Mouse (Mus musculus) C2C12 (cell line): ENCODE data around the gene Mepce. TPM values are rescaled to one million over a fixed set of nuclear protein-coding genes. Genes with fewer than 3 reads are reported as not detected.

Source experiments
- H3K27me3 ChIP-seq: one replicate; pipeline ENCODE4 v1.6.1; 2011; ENCODE audit not compliant: control insufficient read depth, insufficient read depth, insufficient read length
- H3K36me3 ChIP-seq: one replicate; pipeline ENCODE4 v1.6.1; 2011; ENCODE audit not compliant: control insufficient read depth, insufficient read depth
- H3K4me3 ChIP-seq: one replicate; pipeline ENCODE4 v1.5.1; 2011; ENCODE audit warnings: mild to moderate bottlenecking, control low read depth; ENCODE audit not compliant: poor library complexity, insufficient read depth, severe bottlenecking
- H3K79me2 ChIP-seq: one replicate; pipeline ENCODE4 v1.6.1; 2011; ENCODE audit not compliant: control insufficient read depth, insufficient read depth
- H3K79me3 ChIP-seq: one replicate; pipeline ENCODE4 v1.6.1; 2011; ENCODE audit warnings: low read depth, control low read depth
- H3ac ChIP-seq: one replicate; pipeline ENCODE3; 2011; ENCODE audit warnings: low read depth; ENCODE audit not compliant: control insufficient read depth, insufficient read length
- CEBPB ChIP-seq: IDR thresholded peaks from one replicate; pipeline ENCODE4 v1.6.1; 2011; ENCODE audit warnings: low read depth, mild to moderate bottlenecking, control low read depth, moderate library complexity
- CTCF ChIP-seq: IDR thresholded peaks from one replicate; pipeline ENCODE4 v1.5.1; 2011; ENCODE audit not compliant: control insufficient read depth, insufficient read depth, insufficient read length
- FOSL1 ChIP-seq: IDR thresholded peaks from one replicate; pipeline ENCODE4 v1.8.0; 2011; ENCODE audit warnings: mild to moderate bottlenecking, low read length; ENCODE audit not compliant: poor library complexity, insufficient read depth, severe bottlenecking
- MAX ChIP-seq: IDR thresholded peaks from one replicate; pipeline ENCODE4 v1.6.1; 2011; ENCODE audit warnings: mild to moderate bottlenecking, control low read depth
- MYOD1 ChIP-seq: IDR thresholded peaks from one replicate; pipeline ENCODE4 v1.6.1; 2011; ENCODE audit warnings: low read depth; ENCODE audit not compliant: control insufficient read depth, insufficient read length
- MYOG ChIP-seq: IDR thresholded peaks from one replicate; pipeline ENCODE4 v1.6.1; 2011; ENCODE audit not compliant: control insufficient read depth, insufficient read length; ENCODE audit errors: extremely low read depth
- USF1 ChIP-seq: IDR thresholded peaks from one replicate; pipeline ENCODE4 v1.6.1; 2011; ENCODE audit warnings: low read depth, mild to moderate bottlenecking, control low read depth, moderate library complexity
- polyA plus RNA-seq: library from polyadenylated mRNA; unstranded; fragments of >200 nt; fragmentation: generic; extraction: Trizol; gene quantifications from one replicate; pipeline ENCODE4 v1.2.1, GENCODE M21; 2012; ENCODE audit warnings: missing spikeins

Mepce gene
- polyA plus RNA-seq, 1 experiment = 44.6 TPM

DNA sequence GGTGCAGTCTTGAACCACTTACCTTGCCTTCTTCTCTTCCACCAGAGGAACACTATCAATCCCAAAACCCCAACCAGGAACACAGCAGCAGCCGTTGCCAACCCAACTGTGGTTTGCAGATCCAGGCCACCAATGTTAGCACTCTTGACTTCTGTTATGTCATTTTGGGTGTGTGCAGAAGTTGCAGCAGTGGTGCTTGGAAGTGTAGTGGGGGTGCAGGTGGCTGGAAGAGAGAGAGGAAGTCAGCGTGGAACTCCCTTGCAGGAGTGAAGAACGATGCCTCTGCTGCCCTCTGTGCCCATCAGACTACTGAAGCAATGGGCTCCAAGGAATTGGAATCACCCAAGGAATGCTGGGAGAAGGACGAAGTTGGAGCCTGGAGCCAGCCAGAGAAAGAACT lies 43.7 kb upstream of the Mepce start:
- Histone ChIP-seq H3K79me2 (no peaks in the 10 kb centered on the region), H3ac (no peak overlapping the region), H3K36me3 (no peaks in the 10 kb centered on the region), H3K27me3 (no peaks in the 10 kb centered on the region), H3K79me3 (no peaks in the 10 kb centered on the region), H3K4me3 (no peak overlapping the region)
- TF ChIP-seq CEBPB (no peak), USF1 (no peak), MYOG (no peak), MAX (no peak), FOSL1 (no peak), MYOD1 (no peak), CTCF (no peak)

DNA sequence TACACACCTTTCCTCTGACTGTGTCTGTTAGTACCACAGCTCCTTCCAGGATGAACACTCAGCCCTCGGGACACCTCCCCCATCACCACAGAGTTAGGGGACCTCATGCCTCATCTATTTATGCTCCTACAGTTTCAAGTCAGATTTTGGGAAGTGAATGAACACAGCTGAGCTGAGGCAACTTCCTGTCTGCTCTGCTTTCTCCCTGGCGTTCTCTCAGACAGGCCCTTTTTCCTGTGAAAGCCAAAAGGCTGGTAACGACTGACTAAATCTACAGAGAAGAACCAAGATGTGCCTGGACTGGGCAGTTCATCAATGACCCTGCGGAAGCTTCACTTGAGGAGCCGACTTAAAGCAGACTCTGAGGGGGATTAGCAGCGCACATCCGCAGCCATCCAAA lies 42.8 kb upstream of the Mepce start:
- H3K79me2 ChIP-seq = no peaks in the 10 kb centered on the region
- no peaks in the 10 kb centered on the region for H3K79me3 ChIP-seq
- no peak for TF ChIP-seq MYOG
- no peaks in the 10 kb centered on the region for H3K36me3 ChIP-seq
- no peak overlapping the region for H3K4me3 ChIP-seq
- H3ac ChIP-seq = no peak overlapping the region
- H3K27me3 ChIP-seq = no peaks in the 10 kb centered on the region

DNA sequence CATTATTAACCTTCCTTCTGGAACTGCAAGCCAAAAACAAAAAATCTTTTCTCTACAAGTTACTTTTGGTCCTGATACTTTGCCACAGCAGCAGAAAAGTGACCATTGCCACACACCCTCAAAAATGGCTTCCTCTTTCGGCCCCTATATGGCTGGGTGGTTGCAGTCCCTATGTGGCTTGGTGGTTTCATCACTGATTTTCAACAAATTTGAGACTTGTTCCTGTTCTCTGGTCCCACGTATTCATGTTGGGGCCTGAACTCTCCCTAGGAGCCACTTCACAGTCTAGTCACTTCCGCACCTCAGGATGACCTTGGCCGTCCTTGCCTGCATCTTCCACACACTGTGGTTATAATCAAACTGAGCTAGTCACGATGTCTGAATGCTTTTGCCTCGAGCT lies 41.2 kb upstream of the Mepce start:
- Histone ChIP-seq H3K79me2 (no peaks in the 10 kb centered on the region), H3K27me3 (no peaks in the 10 kb centered on the region), H3K4me3 (no peak overlapping the region), H3K36me3 (no peaks in the 10 kb centered on the region), H3K79me3 (no peaks in the 10 kb centered on the region), H3ac (no peak overlapping the region)
- TF ChIP-seq USF1 (no peak), FOSL1 (no peak), MAX (no peak), CEBPB (no peak), MYOD1 (no peak), CTCF (no peak), MYOG (no peak)

DNA sequence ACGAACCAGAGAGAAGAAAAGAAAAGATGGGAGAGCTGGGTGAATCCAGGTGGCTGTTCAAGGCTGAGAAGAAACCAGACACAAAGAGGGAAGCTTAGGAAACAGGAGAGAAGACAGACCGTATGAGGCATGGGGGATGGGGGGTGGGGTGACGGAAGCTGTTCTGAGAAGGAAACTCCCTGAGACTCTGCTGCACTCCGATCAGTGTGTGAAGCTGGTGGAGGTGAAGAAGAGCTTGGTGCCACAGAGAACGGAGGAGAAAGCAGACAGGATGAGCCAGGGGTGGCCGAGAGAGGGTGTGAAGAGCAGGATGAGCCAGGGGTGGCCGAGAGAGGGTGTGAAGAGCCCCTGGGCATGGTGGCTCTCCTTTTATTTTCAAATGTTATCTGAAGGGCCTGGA lies 39.0 kb upstream of the Mepce start:
- H3K27me3 ChIP-seq = peaks cover 4% of the 10 kb centered on the region
- no peak overlapping the region for H3ac ChIP-seq
- H3K79me2 ChIP-seq = no peaks in the 10 kb centered on the region
- H3K79me3 ChIP-seq = no peaks in the 10 kb centered on the region
- no peak overlapping the region for H3K4me3 ChIP-seq
- H3K36me3 ChIP-seq = no peaks in the 10 kb centered on the region
- TF ChIP-seq MAX (no peak), FOSL1 (no peak), CTCF (no peak)

DNA sequence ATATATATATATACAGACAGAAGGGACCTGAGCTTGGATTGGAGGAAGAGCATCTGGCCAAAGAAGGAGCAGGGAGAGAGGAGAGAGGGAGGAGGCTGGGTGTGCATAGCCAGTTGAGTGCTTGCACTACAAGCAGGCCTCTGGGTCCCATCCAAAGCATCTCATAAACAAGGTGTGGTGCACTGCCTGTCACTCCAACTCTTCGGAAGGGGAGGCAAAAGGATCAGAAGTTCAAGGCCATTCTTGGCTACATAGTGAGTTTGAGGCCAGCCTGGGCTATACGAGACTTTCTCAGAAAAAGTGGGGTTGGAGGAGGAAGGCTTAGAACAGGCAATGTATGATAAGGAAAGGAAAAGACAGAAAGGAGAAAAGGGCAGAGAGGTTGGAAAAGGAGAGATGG lies 38.5 kb upstream of the Mepce start:
- H3K79me3 ChIP-seq = no peaks in the 10 kb centered on the region
- peaks cover 4% of the 10 kb centered on the region for H3K27me3 ChIP-seq
- no peaks in the 10 kb centered on the region for H3K36me3 ChIP-seq
- no peak overlapping the region for H3K4me3 ChIP-seq
- TF ChIP-seq USF1 (no peak), CEBPB (no peak), CTCF (no peak), MYOG (no peak), MAX (no peak), MYOD1 (no peak), FOSL1 (no peak)
- H3ac ChIP-seq = no peak overlapping the region
- no peaks in the 10 kb centered on the region for H3K79me2 ChIP-seq

DNA sequence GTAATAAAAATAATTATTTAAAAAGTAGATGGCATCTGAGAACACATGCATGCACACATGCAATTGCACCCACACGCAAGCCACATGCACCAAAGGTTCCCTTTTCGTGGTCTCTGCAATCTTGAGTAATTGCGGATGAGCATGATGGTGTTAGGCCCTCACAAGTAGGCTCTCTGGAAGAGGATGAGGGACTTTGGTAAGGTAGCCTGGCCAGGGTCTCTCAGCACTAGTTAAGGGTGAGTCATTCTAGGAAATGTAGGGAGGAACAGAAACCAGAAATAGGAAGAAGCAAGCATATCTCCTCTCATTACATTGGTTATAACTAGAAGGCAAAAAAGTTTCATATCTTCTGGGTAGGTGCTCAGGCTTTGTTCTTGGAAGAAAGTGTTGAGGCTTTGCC lies 37.6 kb upstream of the Mepce start:
- H3ac ChIP-seq = no peak overlapping the region
- no peaks in the 10 kb centered on the region for H3K79me2 ChIP-seq
- H3K79me3 ChIP-seq = no peaks in the 10 kb centered on the region
- no peaks in the 10 kb centered on the region for H3K36me3 ChIP-seq
- H3K27me3 ChIP-seq = peaks cover 4% of the 10 kb centered on the region
- TF ChIP-seq MYOG (no peak), CEBPB (no peak), CTCF (no peak), FOSL1 (no peak), USF1 (no peak), MYOD1 (no peak), MAX (no peak)
- no peak overlapping the region for H3K4me3 ChIP-seq
